Mouse (Mus musculus) midbrain, embryonic 13.5 days (tissue): Measurements from ENCODE around the gene Tmco4. TPM values are rescaled to one million over a fixed set of nuclear protein-coding genes. Genes with fewer than 3 reads are reported as not detected.

Source experiments
- polyA plus RNA-seq: library from polyadenylated mRNA; unstranded; fragments of >200 nt; fragmentation: Nextera tagmentation; extraction: Ambion mirVana; gene quantifications from 2 replicates; pipeline ENCODE4 v1.2.1, GENCODE M21; 2015

Tmco4 gene
- polyA plus RNA-seq, 1 experiment from 2014 or later = 0.36 TPM

Other genes starting within 250 kb of the Tmco4 start
- gene Pla2g2c, start 248.1 kb upstream of the Tmco4 start, polyA plus RNA-seq = 0.66 and 0.73 TPM in 2 replicates
- gene Ubxn10, start 235.7 kb upstream of the Tmco4 start, polyA plus RNA-seq = 2.5 and 3.1 TPM in 2 replicates
- gene Pla2g2f, start 215.3 kb upstream of the Tmco4 start, polyA plus RNA-seq = 0.16 TPM in 1 of 2 replicates, not detected in the other
- 0.07 and 0.22 TPM in 2 replicates for gene Pla2g2d, start 197.2 kb upstream of the Tmco4 start, polyA plus RNA-seq
- gene Pla2g5, start 109.4 kb upstream of the Tmco4 start, polyA plus RNA-seq = 0.27 and 0.59 TPM in 2 replicates
- not detected in 2 replicates for gene Gm13030, start 98.9 kb upstream of the Tmco4 start, polyA plus RNA-seq
- gene Pla2g2e, start 94.9 kb upstream of the Tmco4 start, polyA plus RNA-seq = not detected in 2 replicates
- 2.4 and 2.5 TPM in 2 replicates for gene Otud3, start 58.9 kb upstream of the Tmco4 start, polyA plus RNA-seq
- gene Rnf186, start 5.8 kb upstream of the Tmco4 start, polyA plus RNA-seq = 0.15 and 0.20 TPM in 2 replicates
- gene Htr6, start 102.7 kb downstream of the Tmco4 start, polyA plus RNA-seq = 0.11 and 0.14 TPM in 2 replicates
- gene Nbl1, start 120.1 kb downstream of the Tmco4 start, polyA plus RNA-seq = 22.1 and 32.0 TPM in 2 replicates
- gene Minos1, start 158.2 kb downstream of the Tmco4 start, polyA plus RNA-seq = 414 and 419 TPM in 2 replicates
- 321 and 324 TPM in 2 replicates for gene Capzb, start 220.0 kb downstream of the Tmco4 start, polyA plus RNA-seq